Mouse (Mus musculus) spleen, adult 2 months (tissue): Measurements from ENCODE around the gene Plxdc1. TPM values are rescaled to one million over a fixed set of nuclear protein-coding genes. Genes with fewer than 3 reads are reported as not detected.

ENCODE experiments used
- DNase-seq, 2 experiments: peaks; one replicate each; pipeline versions ENCODE4 v3.0.0 to v3.0.0-alpha.2; 2012 to 2021; ENCODE audit warnings: low spot score in 2 of 2, low read depth in 1 of 2
- H3K27ac ChIP-seq: fragments of 200-500 bp; 2 replicates; pipeline ENCODE4 v1.5.1; 2012; ENCODE audit warnings: low read length, inconsistent platforms; ENCODE audit not compliant: insufficient read depth
- H3K27me3 ChIP-seq: fragments of 200-500 bp; 2 replicates; pipeline ENCODE4 v1.6.1; 2012; ENCODE audit warnings: mild to moderate bottlenecking, moderate library complexity, low read length, inconsistent platforms; ENCODE audit not compliant: control insufficient read depth, insufficient read depth
- H3K36me3 ChIP-seq: fragments of 200-500 bp; 2 replicates; pipeline ENCODE4 v1.6.1; 2012; ENCODE audit warnings: mild to moderate bottlenecking, low read length, inconsistent platforms; ENCODE audit not compliant: control insufficient read depth, insufficient read depth
- H3K4me1 ChIP-seq: fragments of 200-500 bp; 2 replicates; pipeline ENCODE4 v1.6.1; 2011; ENCODE audit warnings: inconsistent platforms; ENCODE audit not compliant: control insufficient read depth, insufficient read depth, insufficient read length
- H3K4me3 ChIP-seq: fragments of 200-500 bp; 2 replicates; pipeline ENCODE4 v1.5.1; 2011; ENCODE audit warnings: mild to moderate bottlenecking, inconsistent platforms; ENCODE audit not compliant: insufficient read depth, insufficient read length; ENCODE audit errors: extremely low read depth
- CTCF ChIP-seq: fragments of 200-500 bp; IDR thresholded peaks from 2 replicates; pipeline ENCODE4 v1.5.1; 2011; ENCODE audit warnings: mild to moderate bottlenecking, inconsistent platforms; ENCODE audit not compliant: insufficient read depth, insufficient read length, insufficient replicate concordance; ENCODE audit errors: extremely low read depth
- POLR2A ChIP-seq: fragments of 200-500 bp; IDR thresholded peaks from 2 replicates; pipeline ENCODE4 v1.6.1; 2011; ENCODE audit warnings: low read depth, low read length, inconsistent platforms
- WGBS: fragments of 180-500 bp; shearing (Covaris S2); methylation state at CpG from one replicate; pipeline ENCODE4 v1.1.7; 2018; 5-methylcytosine and 5-hydroxymethylcytosine counted together
- polyA plus RNA-seq: library from polyadenylated mRNA; depleted of rRNA; stranded (reverse); fragments of >200 nt; gene quantifications from 2 replicates; pipeline ENCODE4 v1.2.3, GENCODE M21; 2012

Plxdc1 gene
- polyA plus RNA-seq, 1 experiment: 9.7 TPM

GRCm38 (mm10) chr11:98004161-98004560 is 17.9 kb upstream of the Plxdc1 start:
- H3K4me1 ChIP-seq: peaks cover 30% of the 10 kb centered on the region
- no peak overlapping the region for H3K27ac ChIP-seq
- H3K27me3 ChIP-seq: no peaks in the 10 kb centered on the region
- 74% methylated on average over 8 of the region's 8 CpGs for WGBS
- H3K36me3 ChIP-seq: no peaks in the 10 kb centered on the region
- H3K4me3 ChIP-seq: no peak overlapping the region
- no peak for DNase-seq
- TF ChIP-seq CTCF (no peak), POLR2A (no peak)

DNA sequence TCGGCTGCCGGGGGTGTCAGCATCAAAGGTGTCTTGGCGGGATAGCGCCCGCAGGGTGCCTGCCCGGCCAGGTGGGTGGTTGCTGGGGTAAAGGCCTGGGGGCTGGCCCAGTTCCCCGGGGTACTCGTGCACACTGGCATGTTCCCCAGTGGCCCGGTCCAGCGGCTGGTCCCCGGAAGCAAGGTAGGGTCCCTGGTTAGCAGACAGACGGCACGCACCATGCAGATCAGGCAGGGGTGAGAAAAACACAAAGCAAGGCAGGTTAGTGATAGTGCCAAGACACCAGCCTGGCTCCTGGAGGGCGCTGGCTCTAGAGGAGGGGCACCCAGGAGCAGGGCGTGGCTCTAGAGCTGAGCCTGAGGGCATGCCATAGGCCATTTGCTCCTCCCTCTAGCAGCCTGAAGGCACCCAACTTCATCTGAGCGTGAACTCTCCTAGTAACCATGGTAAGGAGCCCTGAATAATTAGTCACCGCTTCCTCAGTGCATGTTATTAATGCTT is 17.0 kb upstream of the Plxdc1 start:
- Histone ChIP-seq H3K4me3 (no peak overlapping the region; the same call in 1 of the 2 replicates), H3K27ac (peak overlapping the region; percentile 33; the same call in 1 of the 2 replicates), H3K27me3 (no peaks in the 10 kb centered on the region), H3K36me3 (no peaks in the 10 kb centered on the region), H3K4me1 (peaks cover 36% of the 10 kb centered on the region)
- TF ChIP-seq POLR2A (no peak), CTCF (no peak)
- DNase-seq: no peak
- WGBS: 68% methylated on average over 17 of the region's 17 CpGs

- no peaks in the 10 kb centered on the region for H3K27me3 ChIP-seq
- DNase-seq: peak; percentile 75 to 86
- TF ChIP-seq CTCF: peak; percentile 95
- no peak for TF ChIP-seq POLR2A
- peaks cover 42% of the 10 kb centered on the region for H3K4me1 ChIP-seq
- H3K27ac ChIP-seq: peak overlapping the region; percentile 33; the same call in 1 of the 2 replicates
- WGBS: 44% methylated on average over 12 of the region's 12 CpGs
- peak overlapping the region; percentile 13; the same call in 1 of the 2 replicates for H3K4me3 ChIP-seq
- H3K36me3 ChIP-seq: no peaks in the 10 kb centered on the region
Measured at GRCm38 (mm10) chr11:98002627-98003026, 16.4 kb upstream of the Plxdc1 start.

DNA sequence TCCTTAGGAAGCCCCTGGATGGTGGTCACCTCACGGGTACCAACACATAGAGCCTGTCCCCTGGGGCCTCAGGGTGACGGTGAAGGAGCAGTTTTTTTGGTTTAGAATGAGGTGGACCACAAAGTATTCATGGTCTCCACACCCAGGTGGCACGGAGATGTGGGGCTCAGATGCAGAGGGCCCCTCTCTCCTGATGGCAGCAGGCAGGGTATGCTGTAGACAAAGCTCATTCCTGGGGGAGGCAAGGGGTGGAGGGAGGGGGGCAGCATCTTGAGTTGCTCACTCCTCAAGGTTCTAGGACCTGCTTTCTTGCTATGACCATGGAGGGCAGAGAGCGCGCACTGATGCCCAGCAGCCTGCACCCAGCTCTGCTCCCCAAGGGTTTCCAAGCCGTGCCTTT is 15.7 kb upstream of the Plxdc1 start:
- TF ChIP-seq CTCF (no peak), POLR2A (no peak)
- H3K36me3 ChIP-seq: no peaks in the 10 kb centered on the region
- no peak overlapping the region; the same call in 1 of the 2 replicates for H3K4me3 ChIP-seq
- DNase-seq: no peak
- 38% methylated on average over 6 of the region's 6 CpGs for WGBS
- H3K4me1 ChIP-seq: peaks cover 47% of the 10 kb centered on the region
- peak overlapping the region; percentile 89 for H3K27ac ChIP-seq
- no peaks in the 10 kb centered on the region for H3K27me3 ChIP-seq

GRCm38 (mm10) chr11:98001351-98001824 is 15.1 kb upstream of the Plxdc1 start:
- TF ChIP-seq CTCF (no peak), POLR2A (no peak)
- Histone ChIP-seq H3K4me1 (peaks cover 50% of the 10 kb centered on the region), H3K36me3 (no peaks in the 10 kb centered on the region), H3K27ac (peak overlapping the region; percentile 89), H3K4me3 (no peak overlapping the region), H3K27me3 (no peaks in the 10 kb centered on the region)
- WGBS: 16% methylated on average over 11 of the region's 11 CpGs
- peak in 1 of 2 experiments; percentile 56 for DNase-seq

DNA sequence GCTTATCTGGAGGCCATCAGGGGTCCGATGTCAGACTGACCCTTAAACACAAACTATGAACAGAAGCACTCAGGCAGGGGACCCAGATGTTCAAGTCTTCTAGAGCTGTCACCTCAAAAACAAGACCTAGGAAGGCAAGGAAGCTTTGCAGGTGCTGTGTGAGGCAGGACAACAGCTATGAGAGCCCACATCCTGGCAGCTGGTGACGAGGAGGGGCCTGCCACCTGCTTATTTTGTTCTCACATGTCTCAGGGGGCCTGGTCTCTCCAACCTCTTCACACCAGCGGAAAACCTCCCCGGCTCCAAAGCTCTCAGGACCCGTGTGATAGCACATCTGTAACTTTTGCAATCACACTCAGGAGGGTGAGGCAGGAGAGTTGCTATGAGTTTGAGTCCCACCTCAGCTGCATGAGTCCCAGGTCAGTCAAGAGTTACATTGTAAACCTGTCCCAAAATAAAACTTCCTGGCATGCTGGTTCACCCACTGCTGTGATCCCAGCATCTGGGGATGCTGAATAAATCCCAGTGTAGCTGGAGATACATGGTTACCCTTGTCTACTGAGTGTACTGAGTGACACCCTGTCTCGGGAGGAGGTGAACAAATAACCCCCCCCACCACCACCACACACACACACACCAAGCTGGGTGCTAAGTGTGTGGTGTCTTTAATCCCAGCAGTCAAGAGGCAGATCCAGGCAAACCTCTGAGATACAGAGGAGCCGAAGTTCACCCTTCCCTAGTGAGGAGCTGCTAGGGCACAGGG is 14.3 kb upstream of the Plxdc1 start:
- WGBS: 11% methylated on average over 7 of the region's 7 CpGs
- Histone ChIP-seq H3K27ac (peak overlapping the region; percentile 98), H3K4me1 (peaks cover 51% of the 10 kb centered on the region), H3K27me3 (no peaks in the 10 kb centered on the region), H3K36me3 (no peaks in the 10 kb centered on the region), H3K4me3 (no peak overlapping the region)
- peak; percentile 80 to 88 for DNase-seq
- TF ChIP-seq POLR2A (peak; percentile 4; the same call in 1 of the 2 replicates), CTCF (no peak)
